Mouse (Mus musculus) hindbrain, embryonic 13.5 days (tissue): ENCODE measurements at regions not wholly inside any gene's neighbourhood (a gene's known extent, or its start where the extent isn't known, plus 50 kb on each side); places are given as distances from the start of the nearest gene placed in this dataset.

Experiments used
- ATAC-seq: fragments of 200-750 bp; cut with Nextera tagmentation; 2 replicates; pipeline ENCODE4 v1.8.0; 2017; ENCODE audit warnings: moderate TSS enrichment; ENCODE audit not compliant: low FRiP score
- H3K27ac ChIP-seq: fragments of 300-500 bp; sonication (generic); 2 replicates; pipeline ENCODE4 v1.5.1; 2015; ENCODE audit warnings: inconsistent platforms, mild to moderate bottlenecking, moderate library complexity
- H3K27me3 ChIP-seq: fragments of 300-500 bp; sonication (generic); 2 replicates; pipeline ENCODE4 v1.6.1; 2015; ENCODE audit warnings: mild to moderate bottlenecking, inconsistent platforms
- H3K36me3 ChIP-seq: fragments of 300-500 bp; sonication (generic); 2 replicates; pipeline ENCODE4 v1.6.1; 2015; ENCODE audit warnings: mild to moderate bottlenecking, inconsistent platforms
- H3K4me1 ChIP-seq: fragments of 300-500 bp; sonication (generic); replicated peaks from 2 replicates; pipeline ENCODE4 v1.6.1; 2015; ENCODE audit warnings: inconsistent platforms
- H3K4me2 ChIP-seq: fragments of 300-500 bp; sonication (generic); 2 replicates; pipeline ENCODE4 v1.6.1; 2015; ENCODE audit warnings: inconsistent platforms, mild to moderate bottlenecking, moderate library complexity
- H3K4me3 ChIP-seq: fragments of 300-500 bp; sonication (generic); 2 replicates; pipeline ENCODE4 v1.5.1; 2015; ENCODE audit warnings: mild to moderate bottlenecking, inconsistent platforms
- H3K9ac ChIP-seq: fragments of 300-500 bp; sonication (generic); 2 replicates; pipeline ENCODE4 v1.6.1; 2015; ENCODE audit warnings: mild to moderate bottlenecking, inconsistent platforms
- H3K9me3 ChIP-seq: fragments of 300-500 bp; sonication (generic); 2 replicates; pipeline ENCODE4 v1.6.1; 2016; ENCODE audit warnings: inconsistent platforms
- WGBS: fragments of 180-500 bp; shearing (Covaris S2); methylation state at CpG from one replicate; pipeline ENCODE4 v1.1.7; 2015; 5-methylcytosine and 5-hydroxymethylcytosine counted together

DNA sequence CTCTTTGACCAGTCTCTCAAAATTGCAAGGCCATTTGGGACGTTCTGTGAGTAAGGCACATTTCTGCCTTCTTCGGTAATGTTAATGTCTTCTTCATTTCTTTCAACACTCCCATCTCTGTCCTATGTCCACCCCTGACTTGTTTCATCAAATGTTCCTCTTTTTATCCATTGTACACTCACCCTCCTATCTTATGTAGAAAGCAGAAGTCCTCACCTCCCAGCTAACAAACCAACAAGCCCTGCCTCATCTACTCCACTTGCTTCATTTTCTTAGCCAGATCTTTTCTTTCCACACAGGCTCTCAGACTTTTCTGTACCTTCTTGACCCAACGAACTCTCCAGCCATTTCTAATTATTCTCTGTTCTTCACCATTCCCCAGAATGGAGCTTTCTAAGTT lies 179.2 kb upstream of the Cnr1 start:
- no peak overlapping the region for H3K9ac ChIP-seq
- no peaks in the 10 kb centered on the region for H3K27me3 ChIP-seq
- no peaks in the 10 kb centered on the region for H3K4me1 ChIP-seq
- H3K9me3 ChIP-seq: no peaks in the 10 kb centered on the region
- H3K36me3 ChIP-seq: no peaks in the 10 kb centered on the region
- ATAC-seq: no peak
- WGBS: 92% methylated on average over 3 of the region's 3 CpGs
- H3K4me2 ChIP-seq: no peak overlapping the region
- no peak overlapping the region for H3K4me3 ChIP-seq
- H3K27ac ChIP-seq: no peak overlapping the region

GRCm38 (mm10) chr4:33747316-33747895 lies 177.0 kb upstream of the Cnr1 start:
- no peak overlapping the region for H3K4me2 ChIP-seq
- no peaks in the 10 kb centered on the region for H3K4me1 ChIP-seq
- no peaks in the 10 kb centered on the region for H3K27me3 ChIP-seq
- no peaks in the 10 kb centered on the region for H3K36me3 ChIP-seq
- no peak overlapping the region for H3K27ac ChIP-seq
- H3K9ac ChIP-seq: no peak overlapping the region
- H3K9me3 ChIP-seq: no peaks in the 10 kb centered on the region
- WGBS: 88% methylated on average over 5 of the region's 5 CpGs
- ATAC-seq: no peak
- no peak overlapping the region for H3K4me3 ChIP-seq

DNA sequence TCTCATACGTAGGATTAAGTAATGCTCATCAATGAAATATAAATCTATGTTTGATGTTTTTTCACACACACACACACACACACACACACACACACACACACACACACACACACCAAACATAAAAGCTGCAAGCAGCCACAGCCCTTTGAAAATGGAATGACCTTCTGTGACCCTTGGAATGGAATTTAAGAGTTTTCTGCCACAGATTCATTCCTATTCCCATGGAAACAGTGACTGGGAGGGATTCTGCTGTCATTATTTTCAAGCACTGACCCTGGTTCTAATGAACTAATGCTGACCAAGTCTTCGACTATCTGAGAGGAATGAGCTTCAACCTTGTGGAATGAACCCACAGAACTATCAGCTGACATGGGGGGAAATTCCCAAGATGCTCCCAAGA lies 156.7 kb upstream of the Cnr1 start:
- Histone ChIP-seq H3K4me3 (no peak overlapping the region), H3K9ac (no peak overlapping the region), H3K9me3 (no peaks in the 10 kb centered on the region), H3K36me3 (no peaks in the 10 kb centered on the region), H3K27me3 (no peaks in the 10 kb centered on the region), H3K4me1 (no peaks in the 10 kb centered on the region), H3K4me2 (no peak overlapping the region), H3K27ac (no peak overlapping the region)
- no peak for ATAC-seq
- 18% methylated on average over 2 of the region's 2 CpGs for WGBS

GRCm38 (mm10) chr4:33786027-33786426 lies 138.4 kb upstream of the Cnr1 start:
- no peak overlapping the region for H3K4me3 ChIP-seq
- no peaks in the 10 kb centered on the region for H3K27me3 ChIP-seq
- WGBS: 93% methylated on average over 4 of the region's 4 CpGs
- H3K36me3 ChIP-seq: no peaks in the 10 kb centered on the region
- no peak overlapping the region for H3K4me2 ChIP-seq
- no peak overlapping the region for H3K9ac ChIP-seq
- no peaks in the 10 kb centered on the region for H3K4me1 ChIP-seq
- H3K9me3 ChIP-seq: no peaks in the 10 kb centered on the region
- ATAC-seq: no peak
- no peak overlapping the region for H3K27ac ChIP-seq

GRCm38 (mm10) chr4:33786958-33787357 lies 137.4 kb upstream of the Cnr1 start:
- H3K4me3 ChIP-seq: no peak overlapping the region
- no peaks in the 10 kb centered on the region for H3K9me3 ChIP-seq
- 90% methylated on average over 4 of the region's 4 CpGs for WGBS
- no peak overlapping the region for H3K27ac ChIP-seq
- H3K4me1 ChIP-seq: no peaks in the 10 kb centered on the region
- H3K36me3 ChIP-seq: no peaks in the 10 kb centered on the region
- H3K9ac ChIP-seq: no peak overlapping the region
- H3K4me2 ChIP-seq: no peak overlapping the region
- H3K27me3 ChIP-seq: no peaks in the 10 kb centered on the region
- ATAC-seq: no peak

GRCm38 (mm10) chr4:33793398-33793797 lies 131.0 kb upstream of the Cnr1 start:
- no peaks in the 10 kb centered on the region for H3K4me1 ChIP-seq
- no peaks in the 10 kb centered on the region for H3K9me3 ChIP-seq
- H3K36me3 ChIP-seq: no peaks in the 10 kb centered on the region
- no peak overlapping the region for H3K4me2 ChIP-seq
- no peak overlapping the region for H3K4me3 ChIP-seq
- H3K27ac ChIP-seq: no peak overlapping the region
- ATAC-seq: no peak
- H3K27me3 ChIP-seq: no peaks in the 10 kb centered on the region
- WGBS: 92% methylated on average over 8 of the region's 8 CpGs
- no peak overlapping the region for H3K9ac ChIP-seq

- no peak overlapping the region for H3K4me2 ChIP-seq
- H3K27ac ChIP-seq: no peak overlapping the region
- H3K4me1 ChIP-seq: peaks cover 11% of the 10 kb centered on the region; the same call in 1 of the 2 replicates
- no peak for ATAC-seq
- 94% methylated on average over 3 of the region's 3 CpGs for WGBS
- no peaks in the 10 kb centered on the region for H3K9me3 ChIP-seq
- H3K36me3 ChIP-seq: no peaks in the 10 kb centered on the region
- H3K9ac ChIP-seq: no peak overlapping the region
- H3K27me3 ChIP-seq: no peaks in the 10 kb centered on the region
- H3K4me3 ChIP-seq: no peak overlapping the region
Observed at GRCm38 (mm10) chr4:33795461-33795860, 128.9 kb upstream of the Cnr1 start.

DNA sequence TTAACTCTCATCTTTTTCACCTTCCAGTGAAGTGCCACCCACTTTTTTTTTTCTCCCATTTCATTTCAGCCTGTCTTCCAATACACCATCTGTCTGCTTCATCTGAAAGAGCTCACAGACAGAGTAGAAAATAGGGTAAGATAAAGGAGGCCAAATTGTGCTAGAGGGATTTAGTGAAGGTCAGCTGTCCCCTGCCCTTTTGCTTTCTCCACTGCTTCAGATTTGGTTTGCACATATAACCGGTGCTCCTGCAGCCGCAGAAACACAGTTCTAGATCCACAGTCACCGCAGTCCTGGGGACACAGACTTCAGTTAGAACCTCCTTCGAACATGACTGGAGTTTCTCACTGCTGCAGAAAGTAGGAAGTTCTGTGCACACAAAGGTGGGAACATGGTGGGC lies 126.4 kb upstream of the Cnr1 start:
- Histone ChIP-seq H3K4me2 (no peak overlapping the region), H3K4me1 (peaks cover 11% of the 10 kb centered on the region; the same call in 1 of the 2 replicates), H3K27ac (no peak overlapping the region), H3K9me3 (no peaks in the 10 kb centered on the region), H3K9ac (no peak overlapping the region), H3K36me3 (no peaks in the 10 kb centered on the region), H3K4me3 (no peak overlapping the region), H3K27me3 (no peaks in the 10 kb centered on the region)
- ATAC-seq: no peak
- 93% methylated on average over 4 of the region's 4 CpGs for WGBS

- H3K9me3 ChIP-seq: no peaks in the 10 kb centered on the region
- no peak overlapping the region for H3K27ac ChIP-seq
- H3K36me3 ChIP-seq: no peaks in the 10 kb centered on the region
- no peak overlapping the region for H3K4me3 ChIP-seq
- H3K4me2 ChIP-seq: no peak overlapping the region
- H3K9ac ChIP-seq: no peak overlapping the region
- peaks cover 11% of the 10 kb centered on the region; the same call in 1 of the 2 replicates for H3K4me1 ChIP-seq
- 61% methylated on average over 6 of the region's 6 CpGs for WGBS
- ATAC-seq: no peak
- no peaks in the 10 kb centered on the region for H3K27me3 ChIP-seq
Observed at GRCm38 (mm10) chr4:33798654-33799053, 125.7 kb upstream of the Cnr1 start.

GRCm38 (mm10) chr4:33799110-33799509 lies 125.3 kb upstream of the Cnr1 start:
- Histone ChIP-seq H3K4me1 (peaks cover 11% of the 10 kb centered on the region; the same call in 1 of the 2 replicates), H3K27me3 (no peaks in the 10 kb centered on the region), H3K36me3 (no peaks in the 10 kb centered on the region), H3K27ac (no peak overlapping the region), H3K4me3 (no peak overlapping the region), H3K9ac (no peak overlapping the region; the same call in 1 of the 2 replicates), H3K9me3 (no peaks in the 10 kb centered on the region), H3K4me2 (peak overlapping the region; percentile 37)
- 37% methylated on average over 6 of the region's 6 CpGs for WGBS
- ATAC-seq: no peak

- no peak for ATAC-seq
- H3K4me3 ChIP-seq: no peak overlapping the region
- peaks cover 11% of the 10 kb centered on the region; the same call in 1 of the 2 replicates for H3K4me1 ChIP-seq
- H3K9me3 ChIP-seq: no peaks in the 10 kb centered on the region
- H3K27ac ChIP-seq: no peak overlapping the region
- no peak overlapping the region for H3K4me2 ChIP-seq
- no peaks in the 10 kb centered on the region for H3K36me3 ChIP-seq
- no peak overlapping the region for H3K9ac ChIP-seq
- WGBS: 50% methylated on average over 1 of the region's 1 CpGs
- H3K27me3 ChIP-seq: no peaks in the 10 kb centered on the region
Observed at GRCm38 (mm10) chr4:33799831-33800230, 124.6 kb upstream of the Cnr1 start.

DNA sequence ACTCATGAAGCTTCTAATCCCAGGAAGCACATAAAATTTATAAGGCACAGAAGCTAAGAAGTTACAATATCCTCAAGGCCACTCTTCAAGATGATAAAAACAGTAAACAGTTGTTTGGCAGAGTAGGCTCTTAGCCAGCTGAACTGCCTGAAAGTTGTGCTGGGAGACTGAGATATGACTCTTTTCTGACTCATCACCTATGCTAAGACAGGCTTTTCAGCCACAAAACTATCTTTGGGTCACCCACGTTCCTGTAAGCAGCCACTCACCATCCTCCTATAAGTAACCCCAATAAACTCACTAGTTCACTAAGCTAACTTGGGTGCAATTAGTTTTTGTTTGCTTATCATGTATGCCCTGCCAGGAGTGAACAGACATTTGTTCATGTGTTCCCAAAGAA lies 112.1 kb upstream of the Cnr1 start:
- Histone ChIP-seq H3K9me3 (no peaks in the 10 kb centered on the region), H3K4me1 (no peaks in the 10 kb centered on the region), H3K4me2 (no peak overlapping the region), H3K4me3 (no peak overlapping the region), H3K27me3 (no peaks in the 10 kb centered on the region), H3K36me3 (no peaks in the 10 kb centered on the region), H3K27ac (no peak overlapping the region), H3K9ac (no peak overlapping the region)
- 78% methylated on average over 1 of the region's 1 CpGs for WGBS
- ATAC-seq: no peak

DNA sequence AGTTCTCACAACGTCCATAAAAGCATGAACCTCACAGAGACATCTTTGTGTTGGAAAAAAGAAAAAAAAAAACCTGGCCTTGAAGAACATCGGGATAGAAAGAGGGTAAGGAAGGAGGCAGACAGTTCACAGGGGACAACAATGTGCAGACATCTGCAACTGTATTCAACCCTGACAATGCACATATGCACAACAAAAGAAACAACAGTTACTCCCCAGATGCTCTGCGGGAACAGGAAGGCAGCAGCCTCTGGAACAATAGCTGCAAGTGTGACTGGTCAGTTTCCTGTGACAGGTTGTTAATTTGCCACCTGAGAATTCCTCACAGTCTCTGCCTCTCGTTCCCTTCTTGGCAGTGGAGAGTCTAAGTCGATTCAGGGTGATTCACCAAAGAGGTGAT lies 100.5 kb upstream of the Cnr1 start:
- Histone ChIP-seq H3K4me3 (no peak overlapping the region), H3K36me3 (no peaks in the 10 kb centered on the region), H3K27ac (no peak overlapping the region), H3K9ac (no peak overlapping the region), H3K4me2 (no peak overlapping the region), H3K27me3 (no peaks in the 10 kb centered on the region), H3K4me1 (peaks cover 4% of the 10 kb centered on the region), H3K9me3 (no peaks in the 10 kb centered on the region)
- no peak for ATAC-seq
- 3% methylated on average over 5 of the region's 5 CpGs for WGBS
